Mouse (Mus musculus) cerebellum, adult (tissue): ENCODE measurements around the gene Olfr1411.

Experiments used
- ATAC-seq: cut with Nextera tagmentation; 2 replicates; pipeline ENCODE4 v1.9.2; 2017; ENCODE audit warnings: mild to moderate bottlenecking, moderate library complexity, mixed read lengths; ENCODE audit not compliant: insufficient number of reproducible peaks, low FRiP score, low TSS enrichment

Olfr1411 gene

DNA sequence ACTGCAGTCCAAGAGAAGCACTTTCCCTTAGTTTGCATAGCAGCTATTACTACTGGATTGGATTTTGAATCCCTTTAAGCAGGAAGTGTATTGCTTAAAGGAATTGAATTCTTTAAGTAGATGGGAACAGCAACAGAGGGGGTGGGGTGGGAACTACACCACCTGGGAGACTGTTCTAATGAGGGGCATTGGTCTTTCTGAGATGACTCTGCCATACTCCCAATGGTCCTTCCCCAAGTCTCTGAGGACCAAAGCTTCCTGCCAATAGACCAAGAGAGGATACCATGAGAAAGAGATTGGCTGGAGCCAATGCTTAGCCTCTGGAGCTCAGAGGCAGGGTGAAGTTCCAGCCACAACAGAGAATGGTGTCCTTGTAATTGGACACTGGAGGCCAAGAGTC, at the start of gene Olfr1411:
Gene Olfr1411, plus strand, starts transcription at position 301 of the 400 bp plus-strand sequence.
- no peak for ATAC-seq

DNA sequence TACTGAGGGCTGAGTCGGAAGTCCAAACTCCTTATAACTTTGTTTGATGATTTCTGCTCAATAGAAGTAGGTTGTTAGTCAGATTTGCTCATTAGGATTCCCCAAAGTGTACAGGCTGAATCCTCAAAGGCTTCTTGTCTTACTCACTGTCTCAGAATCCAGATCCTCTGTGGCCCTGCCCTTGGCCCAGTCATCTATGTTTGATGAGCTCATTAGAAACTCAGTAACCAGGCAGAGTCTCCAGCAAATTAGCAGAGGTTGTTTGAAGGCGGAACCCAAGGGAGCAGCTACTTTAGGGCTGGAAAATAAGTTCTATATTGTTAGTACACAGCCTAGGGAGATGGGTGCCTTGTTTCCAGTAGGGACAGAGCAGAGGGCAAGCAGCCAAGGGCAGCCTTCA, 48.3 kb upstream of the Olfr1411 start:
- ATAC-seq = no peak

DNA sequence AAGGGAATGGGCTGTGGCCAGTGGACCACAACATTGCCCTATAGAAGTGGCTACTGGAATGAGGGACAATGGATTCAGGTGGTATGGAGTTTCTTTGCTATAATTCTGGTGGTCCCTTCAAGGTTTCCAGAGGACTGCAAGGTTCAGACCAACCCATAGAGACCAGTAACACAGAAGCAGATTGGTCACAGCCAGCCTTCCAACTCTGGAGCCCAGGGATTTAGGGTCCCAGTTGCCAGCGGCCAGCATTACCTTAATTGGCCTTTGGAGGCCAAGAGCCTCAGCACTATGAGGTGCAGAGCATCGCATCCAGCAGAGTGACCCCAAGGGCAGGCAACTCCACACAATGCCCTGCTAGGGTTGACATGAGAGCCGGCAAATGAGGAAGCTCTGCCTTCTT, 23.2 kb upstream of the Olfr1411 start, which contains the start of gene Olfr1413:
Gene Olfr1413, plus strand, starts transcription at position 301 of the 400 bp plus-strand sequence.
- no peak for ATAC-seq

DNA sequence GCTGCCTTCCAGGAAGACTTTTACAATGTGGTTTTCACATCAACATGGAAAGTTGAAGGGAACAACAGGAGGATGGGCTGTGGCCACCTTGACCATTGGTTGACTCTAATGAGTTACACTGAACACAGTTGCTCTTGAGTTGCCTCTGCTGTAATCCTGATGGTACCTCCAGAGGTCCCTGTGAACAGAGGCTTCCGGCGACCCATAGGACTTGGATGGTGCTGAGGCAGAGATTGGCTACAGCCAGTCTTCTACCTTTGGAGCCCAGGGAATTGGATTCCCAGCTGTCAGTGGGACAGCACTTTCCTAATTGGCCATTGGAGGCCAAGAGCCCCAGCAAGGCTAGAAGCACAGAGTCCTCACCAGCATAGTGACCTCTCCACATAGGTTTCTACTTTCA, 8.7 kb upstream of the Olfr1411 start, which contains the start of gene Olfr1412:
Gene Olfr1412, plus strand, starts transcription at position 301 of the 400 bp plus-strand sequence.
- ATAC-seq = no peak

DNA sequence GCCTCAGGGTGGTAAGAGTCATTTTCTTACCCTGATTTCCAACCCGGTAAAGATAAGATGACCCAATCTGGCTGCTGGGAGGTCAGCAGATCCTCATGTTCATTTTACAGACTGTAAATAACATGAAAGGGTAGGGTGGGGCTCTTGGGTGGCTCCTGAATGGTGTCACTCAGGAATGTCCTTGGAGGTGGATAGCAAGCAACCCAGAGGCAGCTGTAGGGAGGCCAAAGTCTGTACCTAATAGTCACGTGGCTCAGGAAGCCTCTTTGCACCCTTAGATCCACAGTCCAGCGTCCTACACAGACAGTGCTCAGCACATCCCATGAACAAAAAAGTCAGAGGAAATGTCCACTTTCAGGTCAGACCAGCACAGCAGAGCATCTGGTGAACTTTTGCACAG, 1.8 kb downstream of the Olfr1411 start:
- no peak for ATAC-seq

DNA sequence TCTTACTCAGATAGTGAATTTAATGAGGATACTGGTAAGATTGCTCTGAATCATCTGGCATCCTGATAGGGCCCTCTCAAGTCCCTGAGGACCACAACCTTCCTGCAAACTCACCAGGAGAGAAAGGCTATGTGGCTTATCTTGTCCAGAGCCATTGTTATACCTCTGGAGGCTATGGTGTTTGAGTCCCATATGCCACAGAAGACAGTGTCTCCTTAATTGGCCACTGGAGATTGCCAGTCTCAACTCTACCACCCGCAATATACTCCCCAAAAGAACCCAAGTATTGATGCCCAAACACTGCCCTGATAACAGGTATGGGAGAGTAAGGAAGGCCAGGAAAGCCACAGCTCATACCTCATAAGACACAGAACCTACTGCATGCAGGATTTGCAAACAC, 11.3 kb downstream of the Olfr1411 start, which contains the start of gene Olfr1410:
Gene Olfr1410, plus strand, starts transcription at position 301 of the 400 bp plus-strand sequence.
- no peak for ATAC-seq

DNA sequence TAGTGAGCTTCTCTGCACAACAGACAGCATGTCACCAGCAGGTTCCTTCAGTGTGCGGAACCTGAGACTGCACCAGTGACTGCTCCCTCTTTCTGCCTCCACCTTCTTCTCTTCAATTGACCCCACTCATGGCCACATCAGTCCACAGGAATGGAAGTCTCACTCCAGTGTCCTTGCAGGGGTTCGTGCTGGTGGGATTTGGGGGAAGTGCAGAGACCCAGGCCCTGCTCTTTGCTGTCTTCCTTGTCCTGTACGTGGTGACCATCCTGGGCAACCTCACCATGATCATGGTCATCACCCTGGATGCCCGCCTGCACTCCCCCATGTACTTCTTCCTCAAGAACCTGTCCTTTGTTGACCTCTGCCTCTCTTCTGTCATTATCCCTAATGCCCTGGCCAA, 13.5 kb downstream of the Olfr1411 start:
- no peak for ATAC-seq

DNA sequence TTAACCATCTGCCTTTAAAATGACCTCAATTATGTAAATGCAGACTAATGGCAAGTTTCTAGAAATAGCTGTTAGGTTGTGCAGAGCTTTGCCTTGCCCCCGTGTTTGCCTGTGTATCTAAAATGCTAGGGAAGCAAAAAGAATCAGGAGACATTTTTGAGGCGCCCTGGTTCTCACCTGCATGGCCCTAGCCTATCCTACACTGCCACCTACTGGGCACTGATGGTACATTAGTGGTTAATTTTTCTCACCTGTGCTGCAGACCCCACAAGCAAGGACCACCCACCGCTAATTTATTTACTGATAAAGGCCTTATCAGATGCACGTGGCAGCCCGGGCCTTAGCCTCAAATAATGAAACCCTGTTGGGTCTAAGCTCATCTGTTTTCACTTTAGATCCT, 16.8 kb downstream of the Olfr1411 start:
- ATAC-seq = no peak

DNA sequence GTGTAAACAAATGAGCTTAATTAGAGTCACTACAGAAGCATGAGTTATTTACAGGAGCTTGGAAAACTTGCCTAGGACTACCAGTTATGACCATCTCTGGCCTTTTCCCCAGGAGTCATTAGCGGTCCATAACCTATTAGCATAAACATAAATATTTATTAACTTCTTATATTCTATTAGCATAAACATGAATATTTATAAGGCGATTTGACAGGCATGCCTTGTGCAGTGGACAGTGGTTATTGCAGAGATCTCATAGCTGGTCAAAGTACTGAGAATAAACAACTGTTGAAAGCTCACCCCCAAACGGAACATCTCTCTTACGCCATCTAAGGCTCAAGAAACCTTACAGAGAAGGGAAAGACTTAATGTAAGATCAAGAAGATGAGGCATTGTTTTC, 19.0 kb downstream of the Olfr1411 start:
- no peak for ATAC-seq

DNA sequence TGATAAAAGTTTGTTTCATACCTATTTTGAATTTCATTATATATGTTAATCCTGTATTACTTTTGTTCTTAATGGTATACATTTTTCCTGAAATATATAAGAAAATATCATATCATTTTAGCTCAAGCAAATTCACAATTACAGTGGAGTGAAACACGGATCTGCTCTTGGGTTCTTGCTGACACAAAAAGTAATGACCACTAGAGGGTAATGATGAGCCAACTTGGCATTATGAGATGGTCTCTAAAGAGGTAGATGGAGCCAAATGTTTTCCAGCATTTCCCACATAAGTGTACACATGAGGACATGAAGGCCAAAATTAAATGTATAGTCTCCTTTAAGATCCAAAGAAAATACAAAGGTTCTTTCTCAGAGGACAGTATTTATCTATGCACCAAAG, 20.3 kb downstream of the Olfr1411 start:
- no peak for ATAC-seq

DNA sequence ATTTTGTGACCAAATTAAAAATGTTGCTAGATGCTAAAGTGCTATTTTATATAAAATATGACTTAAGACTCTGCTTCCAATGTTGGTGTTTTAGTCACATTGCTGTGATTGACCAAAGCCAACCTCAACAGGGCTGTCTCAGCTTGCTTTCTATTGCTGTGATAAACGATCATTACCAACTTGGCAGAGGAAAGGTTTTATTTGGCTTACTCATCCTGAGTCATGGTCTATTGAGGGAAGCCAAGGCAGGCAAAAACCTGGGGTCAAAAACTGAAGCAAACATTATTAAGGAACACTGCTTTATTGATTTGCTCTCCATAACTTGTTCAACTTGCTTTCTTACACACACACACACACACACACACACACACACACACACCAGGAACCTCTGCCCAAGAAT, 21.8 kb downstream of the Olfr1411 start:
- no peak for ATAC-seq

DNA sequence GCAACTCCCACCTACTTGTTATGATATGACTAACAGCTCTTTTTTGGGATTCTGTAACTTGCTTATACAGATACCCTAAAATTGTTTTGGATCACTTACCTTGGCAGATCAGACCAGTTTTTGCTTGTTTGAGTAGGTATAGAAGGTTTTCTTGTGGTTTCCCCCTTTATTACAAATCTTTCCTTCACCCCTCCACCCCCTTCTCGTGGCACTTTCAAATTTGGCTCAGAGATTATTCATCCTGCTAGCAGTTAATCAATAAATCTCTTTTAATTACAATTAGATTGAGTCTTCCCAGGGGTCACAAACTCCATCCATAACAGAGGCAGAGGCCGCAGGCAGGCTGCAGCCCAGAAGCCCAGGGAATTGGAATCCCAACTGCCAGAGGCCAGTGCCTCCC, 23.3 kb downstream of the Olfr1411 start, which contains the start of gene Olfr12:
Gene Olfr12, plus strand, starts transcription at position 301 of the 400 bp plus-strand sequence.
- ATAC-seq = no peak

DNA sequence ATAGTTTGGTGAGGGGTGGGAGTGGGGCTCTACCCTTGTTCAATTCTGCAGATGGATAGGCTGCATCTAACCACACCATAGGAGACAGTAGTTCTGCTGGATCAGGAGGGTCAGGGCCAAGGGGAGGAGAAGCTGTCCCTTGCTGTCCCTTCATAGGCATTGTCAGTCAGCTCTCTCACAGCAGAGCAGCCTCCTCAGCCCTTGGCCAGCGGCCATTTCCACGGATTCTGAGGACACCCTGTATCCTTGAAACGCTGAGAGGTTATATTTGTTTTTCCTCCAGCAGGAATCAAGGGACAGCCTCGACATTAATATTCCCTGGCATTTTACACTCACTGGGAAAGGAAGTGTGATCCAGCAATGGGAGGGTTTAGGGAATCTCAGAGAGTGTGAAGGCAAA, 24.1 kb downstream of the Olfr1411 start:
- no peak for ATAC-seq

DNA sequence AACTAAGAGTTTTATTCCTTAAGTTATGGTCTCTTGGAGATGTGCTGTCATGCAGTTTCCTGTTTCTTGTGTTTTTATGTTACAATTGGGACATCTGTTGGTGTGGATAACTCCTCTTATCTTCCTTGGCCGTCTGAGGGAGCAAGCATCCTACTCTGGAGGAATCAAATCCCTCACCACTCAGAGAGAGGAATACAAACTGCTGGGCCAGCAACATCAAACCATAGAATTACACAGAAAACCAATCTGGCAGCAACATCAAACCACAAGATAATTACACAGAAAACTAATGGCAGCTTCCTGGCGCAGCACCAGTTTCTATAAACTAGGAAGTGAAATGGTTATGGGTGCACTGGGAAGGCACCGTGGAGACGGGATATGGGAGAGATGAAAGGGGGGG, 34.0 kb downstream of the Olfr1411 start:
- no peak for ATAC-seq

DNA sequence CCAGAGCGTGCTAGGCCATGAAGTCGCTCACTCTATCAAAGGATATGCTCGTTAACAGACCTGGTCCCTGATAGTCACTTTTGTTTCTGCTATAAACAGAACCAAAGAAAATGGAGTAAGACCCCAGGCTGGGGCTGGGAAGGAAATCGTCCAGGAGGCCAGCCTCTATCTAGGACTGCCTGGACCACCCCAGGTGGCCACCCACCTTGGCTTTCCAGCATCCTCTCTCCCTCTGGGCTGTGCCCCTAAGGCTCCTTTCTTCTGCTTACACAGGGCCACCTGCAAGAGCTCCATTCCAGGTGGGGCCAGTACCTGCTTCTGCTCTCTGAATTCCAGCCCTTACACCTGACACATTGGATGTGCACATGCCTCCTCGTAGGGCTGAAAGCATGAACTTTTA, 38.0 kb downstream of the Olfr1411 start:
- ATAC-seq = no peak

DNA sequence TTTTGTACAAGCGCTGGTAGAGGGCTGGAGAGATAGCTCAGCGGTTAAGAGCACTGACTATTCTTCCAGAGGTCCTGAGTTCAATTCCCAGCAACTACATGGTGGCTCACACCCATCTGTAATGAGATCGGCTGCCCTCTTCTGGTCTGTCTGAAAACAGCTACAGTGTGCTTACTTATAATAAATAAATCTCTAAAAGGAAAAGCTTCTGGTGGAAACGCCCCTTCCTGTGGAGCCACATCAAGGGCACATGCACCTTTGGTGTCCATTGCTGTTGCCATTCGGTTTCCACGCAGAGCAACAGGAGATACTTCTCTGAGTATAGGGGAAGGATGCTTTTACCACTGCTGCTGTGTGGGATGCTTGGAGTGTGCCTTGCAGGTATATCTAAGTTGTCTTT, 38.7 kb downstream of the Olfr1411 start:
- ATAC-seq = no peak

DNA sequence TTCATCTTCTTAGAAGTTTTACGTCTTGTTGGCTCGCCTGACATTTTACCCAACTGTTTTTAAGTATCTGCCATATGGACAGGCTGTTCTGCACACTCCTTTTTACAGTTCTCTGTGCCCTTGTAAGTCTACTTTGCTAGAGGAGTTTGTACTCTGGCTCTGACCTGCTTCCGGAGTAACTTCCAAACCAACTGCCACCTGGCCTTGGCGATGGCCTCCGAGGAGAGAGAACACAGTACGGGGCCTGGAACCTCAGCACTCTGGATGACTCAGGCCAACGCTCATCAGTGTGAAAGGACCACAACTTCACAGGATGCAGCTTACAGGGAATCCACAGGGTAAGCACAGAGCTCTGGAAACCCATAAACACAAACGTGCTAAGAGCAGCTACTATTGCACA, 39.5 kb downstream of the Olfr1411 start:
- ATAC-seq = no peak

DNA sequence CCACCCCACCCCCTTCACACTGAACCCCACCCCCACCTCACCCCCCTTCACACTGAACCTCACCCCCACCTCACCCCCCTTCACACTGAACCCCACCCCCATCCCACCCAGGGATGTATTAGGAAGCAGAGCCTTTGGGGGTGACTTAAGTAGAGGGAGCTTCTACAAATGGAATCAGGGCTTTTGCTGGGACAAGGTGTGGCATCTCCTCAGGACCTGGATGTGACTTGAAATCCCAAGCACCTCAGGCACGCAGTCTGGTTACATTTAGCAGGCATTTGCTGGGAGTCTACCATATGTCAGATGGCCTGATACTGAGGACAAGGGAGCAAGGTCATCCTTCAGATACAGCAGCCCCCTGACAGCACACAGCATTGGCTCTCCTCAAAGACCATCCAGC, 40.4 kb downstream of the Olfr1411 start:
- no peak for ATAC-seq

DNA sequence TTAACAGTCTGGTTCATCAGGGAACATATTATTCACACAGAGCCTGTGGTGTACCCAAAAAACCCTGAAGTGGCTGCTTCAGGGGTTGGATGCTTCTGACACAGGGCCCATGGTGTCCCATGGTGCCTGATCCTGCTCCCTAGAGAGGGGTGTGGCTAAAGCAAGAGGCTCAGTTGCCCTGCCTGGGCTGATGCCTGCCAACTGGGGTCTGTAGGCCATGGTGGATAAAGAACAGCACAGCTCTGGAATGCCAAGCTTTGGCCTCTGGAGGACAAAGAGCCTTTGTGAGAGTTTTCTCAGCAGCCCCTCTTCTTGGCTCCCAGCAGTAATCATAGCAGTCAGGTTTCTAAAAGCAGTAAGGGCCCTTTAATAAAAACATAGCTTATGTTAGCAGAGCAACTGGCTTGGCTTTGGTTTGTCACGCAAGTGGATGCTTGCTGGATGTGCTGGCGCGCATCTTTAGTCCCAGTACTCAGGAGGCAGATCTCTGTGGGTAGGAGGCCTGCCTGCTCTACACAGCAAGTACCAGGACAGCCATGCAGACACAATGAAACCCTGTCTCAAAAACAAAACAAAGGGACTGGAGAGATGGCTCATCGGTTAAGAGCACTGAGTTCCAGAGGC, 40.9 kb downstream of the Olfr1411 start:
- ATAC-seq = no peak

DNA sequence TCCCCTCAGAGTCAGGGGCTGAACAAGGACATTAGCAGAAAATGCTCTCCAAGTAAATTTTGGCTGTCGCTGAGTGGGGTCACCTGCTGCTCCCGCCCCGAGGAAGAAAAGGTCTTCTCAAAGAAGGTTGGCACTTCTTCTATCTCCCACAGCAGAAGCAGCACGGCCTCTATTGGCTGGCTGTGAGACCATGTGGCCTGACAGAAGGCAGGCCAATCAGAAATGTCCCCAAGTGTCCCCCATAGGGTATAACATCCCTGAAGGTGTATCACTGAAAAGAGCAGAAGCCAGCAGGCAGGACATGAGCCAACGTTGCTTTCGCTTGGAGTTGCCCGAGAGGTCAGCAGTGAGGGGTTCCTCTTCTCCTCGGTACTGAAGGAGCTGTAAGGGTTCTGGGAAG, 41.8 kb downstream of the Olfr1411 start:
- ATAC-seq = no peak

DNA sequence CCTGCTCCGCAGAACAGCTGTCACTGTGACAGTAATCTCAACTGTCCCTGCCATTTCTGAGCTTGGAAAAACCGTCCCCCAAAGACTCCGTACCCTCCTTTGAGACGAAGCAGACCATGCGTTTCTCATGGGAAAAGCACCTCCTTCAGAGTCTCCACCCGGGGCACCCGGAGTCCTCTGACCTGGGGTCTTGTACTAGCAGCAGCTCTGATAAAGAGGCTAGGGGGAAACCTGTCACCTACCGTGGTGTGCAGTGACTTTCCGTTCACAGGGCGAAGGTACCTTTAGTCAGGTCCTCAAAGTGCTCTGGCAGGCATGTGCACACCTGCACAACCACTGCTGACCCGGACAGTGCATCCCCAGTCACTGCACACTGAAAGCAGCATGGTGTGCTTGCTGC, 42.5 kb downstream of the Olfr1411 start:
- ATAC-seq = no peak

DNA sequence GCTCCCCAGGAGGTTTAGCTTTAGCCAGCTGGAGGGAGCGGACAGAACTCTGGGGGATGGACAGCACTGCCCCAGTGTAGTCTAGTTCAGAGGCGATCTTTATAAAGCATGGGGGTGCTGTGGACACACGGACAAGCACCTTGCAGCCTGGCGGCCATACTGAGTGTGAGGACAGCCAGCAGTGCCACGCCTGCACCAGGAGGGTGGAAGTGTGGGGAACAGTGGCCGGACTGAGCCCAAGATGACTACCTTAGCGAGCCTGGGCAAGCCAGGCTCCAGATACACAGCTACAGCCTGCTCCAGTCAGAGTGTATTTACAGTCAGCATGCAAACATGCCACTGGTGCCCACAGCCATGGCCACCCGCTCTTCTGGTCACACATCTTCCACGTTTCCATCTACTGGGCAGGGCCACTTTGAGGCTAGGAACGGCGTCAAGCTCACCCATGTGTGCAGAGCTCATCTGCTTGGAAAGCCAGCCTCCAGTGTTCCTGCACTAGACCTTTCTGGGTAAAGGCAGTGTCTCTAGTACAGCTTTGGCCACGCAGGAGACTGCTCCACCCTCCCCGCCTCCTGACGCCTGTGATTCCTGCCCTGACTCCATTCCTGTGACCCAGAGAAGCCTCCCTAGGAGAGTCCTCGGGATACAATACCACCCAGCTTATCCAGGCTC, 43.4 kb downstream of the Olfr1411 start:
- ATAC-seq = no peak
